Mouse (Mus musculus) granulocyte monocyte progenitor cell, adult 5-6 weeks (primary cell): ENCODE data around the gene Cdkn3. TPM values are rescaled to one million over a fixed set of nuclear protein-coding genes. Genes with fewer than 3 reads are reported as not detected.
"Not testable (repeated sequence)": the region's sequence is repeated elsewhere in the genome, so short reads cannot be mapped to it uniquely, and the experiment has no call there.

ENCODE experiments used
- ATAC-seq: replicated peaks from 2 replicates; pipeline ENCODE4 v1.8.0; 2016; ENCODE audit warnings: mild to moderate bottlenecking, moderate TSS enrichment, inconsistent platforms; ENCODE audit not compliant: poor library complexity, severe bottlenecking
- total RNA-seq, 2 experiments: library from RNA; stranded (forward) in 1 of 2; stranded (reverse) in 1 of 2; fragments of 200-712, 200-1000 nt in 1 of 2; fragments of >200 nt in 1 of 2; fragmentation: Nextera tagmentation in 1 of 2; gene quantifications; 2 replicates each; pipeline ENCODE4 v1.2.3; 2014 to 2017

Cdkn3 gene
- total RNA-seq (2014; fragmentation: Nextera tagmentation), result 16.5 and 38.8 TPM in 2 replicates
- total RNA-seq (2017), result 26.6 and 39.0 TPM in 2 replicates

GRCm38 (mm10) chr14:46760355-46761029 lies at the start of gene Cdkn3:
Gene Cdkn3 (plus strand): TSS chr14:46760541.
- ATAC-seq, result peak; percentile 98

- ATAC-seq, result no peak
Measured at GRCm38 (mm10) chr14:46718483-46718922, 41.8 kb upstream of the Cdkn3 start.

GRCm38 (mm10) chr14:46722031-46722430 lies 38.3 kb upstream of the Cdkn3 start:
- no peak for ATAC-seq

DNA sequence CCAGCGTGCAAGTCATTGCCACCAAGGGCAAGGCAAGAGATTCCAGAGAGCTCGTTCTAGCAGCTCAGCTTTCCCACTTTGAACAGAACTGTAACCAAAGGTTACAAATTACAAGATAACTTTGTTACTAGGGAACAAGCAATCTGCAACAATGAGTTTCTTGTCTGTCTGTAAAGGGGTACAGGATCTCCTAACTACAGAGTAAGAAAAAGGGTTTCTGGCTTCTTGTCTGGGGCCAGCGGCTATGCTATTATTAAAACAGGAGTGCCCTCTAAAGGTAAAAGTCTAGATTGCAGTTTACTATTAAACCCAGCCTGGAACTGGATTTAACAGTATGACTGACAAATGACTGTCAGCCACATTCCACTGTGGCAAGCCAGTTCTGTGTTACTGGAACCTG lies 36.5 kb upstream of the Cdkn3 start:
- peak; percentile 55; the same call in 1 of the 2 replicates for ATAC-seq

- ATAC-seq, result no peak
Measured at GRCm38 (mm10) chr14:46724941-46725340, 35.4 kb upstream of the Cdkn3 start.

GRCm38 (mm10) chr14:46725743-46726142 lies 34.6 kb upstream of the Cdkn3 start:
- no peak for ATAC-seq

GRCm38 (mm10) chr14:46734262-46734661 lies 26.1 kb upstream of the Cdkn3 start:
- no peak for ATAC-seq

DNA sequence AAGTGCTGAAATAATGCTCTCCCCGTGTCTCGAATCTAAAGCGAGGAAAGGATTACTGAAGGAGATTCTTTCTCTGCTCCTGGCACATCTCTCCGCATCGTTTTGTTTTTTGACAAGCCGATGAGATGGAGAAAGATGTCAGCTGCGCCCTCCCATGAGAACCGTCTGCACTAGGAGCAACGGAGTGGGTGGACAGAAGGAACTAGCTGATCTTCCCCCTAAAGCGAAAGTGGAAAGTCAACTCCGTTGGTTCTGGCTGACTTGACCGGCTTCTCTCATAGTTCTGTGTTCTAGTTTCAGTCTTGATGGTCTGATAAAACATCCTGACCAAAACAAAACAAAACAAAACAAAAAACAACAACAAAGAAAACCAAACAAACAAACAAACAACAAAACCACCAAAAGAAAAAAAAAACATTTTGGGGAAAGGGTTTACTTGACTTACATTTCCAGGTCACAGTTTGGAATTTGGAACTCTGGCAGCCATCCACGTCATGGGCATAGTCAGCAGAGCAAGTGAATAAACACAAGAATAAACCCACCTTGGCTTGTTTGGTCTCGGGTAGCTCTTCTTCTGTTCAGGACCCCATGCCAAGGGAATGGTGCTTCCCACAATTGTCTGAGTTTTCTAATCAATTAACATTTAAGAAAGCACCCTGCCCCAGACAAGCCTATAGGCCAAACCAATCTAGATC lies 25.4 kb upstream of the Cdkn3 start:
- ATAC-seq, result no peak

DNA sequence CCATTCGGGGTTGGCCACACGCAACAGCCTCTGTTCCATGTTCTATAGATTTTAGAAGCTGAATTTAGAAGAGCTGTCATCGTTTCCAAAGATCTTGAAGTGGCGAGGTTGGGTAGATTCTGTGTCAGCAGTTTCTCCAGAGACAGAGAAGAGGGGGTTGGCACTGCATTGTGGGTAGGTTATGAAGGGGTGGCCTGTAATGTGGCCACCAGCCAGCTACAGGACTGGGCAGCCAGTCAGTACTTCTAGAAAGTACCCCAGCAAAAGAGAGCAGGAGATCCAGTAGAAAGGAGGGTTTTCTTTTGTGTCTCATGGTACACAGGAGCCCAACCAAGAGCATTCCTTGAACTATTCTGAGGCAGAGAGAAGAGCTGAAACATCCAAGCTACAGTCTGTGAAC lies 24.0 kb upstream of the Cdkn3 start:
- no peak for ATAC-seq

DNA sequence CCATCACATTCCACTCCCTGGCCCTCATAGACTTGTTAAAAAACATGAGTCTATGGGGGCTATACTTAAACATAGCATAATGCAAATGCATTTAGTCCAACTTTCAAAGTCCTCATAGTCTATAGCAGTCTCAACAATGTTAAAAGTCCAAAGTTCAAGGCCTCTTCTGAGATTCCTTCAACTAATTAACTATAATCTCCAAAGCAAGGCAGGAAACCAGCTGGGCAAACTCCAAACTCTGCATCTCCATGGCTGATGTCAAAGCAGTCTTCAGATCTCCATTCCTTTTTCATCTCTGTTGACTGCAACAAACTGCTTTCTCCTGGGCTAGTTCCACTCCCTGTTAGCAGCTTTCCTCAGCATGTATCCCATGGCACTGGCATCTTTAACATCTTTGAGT lies 23.0 kb upstream of the Cdkn3 start:
- not testable (repeated sequence) for ATAC-seq

- ATAC-seq, result peak; percentile 56; the same call in 1 of the 2 replicates
Measured at GRCm38 (mm10) chr14:46742674-46743073, 17.7 kb upstream of the Cdkn3 start.

GRCm38 (mm10) chr14:46745413-46745812 lies 14.9 kb upstream of the Cdkn3 start:
- no peak for ATAC-seq

DNA sequence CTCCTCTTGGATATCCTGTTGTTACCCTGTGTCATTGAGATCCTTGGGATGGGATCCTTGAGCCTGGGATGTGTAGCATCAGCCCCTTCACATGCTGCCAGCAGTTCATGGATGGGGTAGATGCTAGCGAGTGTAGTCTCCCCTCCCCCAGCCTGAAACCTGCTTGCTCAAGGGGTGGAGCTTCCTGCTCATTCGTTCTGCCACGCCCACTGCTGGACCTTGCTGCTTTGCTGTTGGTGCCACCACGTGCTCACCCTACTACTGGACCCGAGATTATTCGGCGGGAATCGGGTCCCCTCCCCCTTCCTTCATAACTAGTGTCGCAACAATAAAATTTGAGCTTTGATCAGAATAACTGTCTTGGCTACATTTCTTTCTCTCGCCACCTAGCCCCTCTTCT lies 6.0 kb upstream of the Cdkn3 start:
- ATAC-seq, result not testable (repeated sequence)

GRCm38 (mm10) chr14:46755851-46756250 lies 4.5 kb upstream of the Cdkn3 start:
- ATAC-seq, result no peak

DNA sequence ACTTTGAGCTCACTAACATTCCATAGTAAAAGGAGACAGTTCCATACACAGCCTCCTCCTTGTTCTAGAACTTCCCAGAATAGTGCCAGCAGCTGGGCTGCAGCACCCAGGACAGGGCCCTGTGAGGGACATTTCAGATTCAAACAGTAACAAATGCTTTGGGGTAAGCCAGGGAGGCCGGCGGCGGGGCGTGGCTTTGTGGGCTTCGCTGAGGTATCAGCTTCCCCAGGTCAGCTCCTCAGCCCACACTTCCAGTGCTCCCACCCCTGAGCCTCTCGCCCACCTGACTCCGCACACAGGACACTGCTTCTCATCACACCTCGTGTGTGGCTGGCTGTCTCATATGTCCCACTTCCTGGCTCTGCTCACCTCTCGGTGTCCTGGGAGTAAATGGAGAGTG lies 2.6 kb upstream of the Cdkn3 start:
- ATAC-seq, result no peak

GRCm38 (mm10) chr14:46759970-46760354 lies 379 bp upstream of the Cdkn3 start:
- ATAC-seq, result peak; percentile 1; the same call in 1 of the 2 replicates

- ATAC-seq, result peak; percentile 33
Measured at GRCm38 (mm10) chr14:46761186-46761585, 845 bp downstream of the Cdkn3 start.

- ATAC-seq, result no peak
Measured at GRCm38 (mm10) chr14:46767116-46767515, 6.8 kb downstream of the Cdkn3 start.

GRCm38 (mm10) chr14:46770036-46770435 lies 9.7 kb downstream of the Cdkn3 start:
- 0 out of 2 replicates have a peak, but pooled peaks have one; percentile 33 for ATAC-seq

GRCm38 (mm10) chr14:46778756-46779155 lies 18.4 kb downstream of the Cdkn3 start:
- no peak for ATAC-seq

DNA sequence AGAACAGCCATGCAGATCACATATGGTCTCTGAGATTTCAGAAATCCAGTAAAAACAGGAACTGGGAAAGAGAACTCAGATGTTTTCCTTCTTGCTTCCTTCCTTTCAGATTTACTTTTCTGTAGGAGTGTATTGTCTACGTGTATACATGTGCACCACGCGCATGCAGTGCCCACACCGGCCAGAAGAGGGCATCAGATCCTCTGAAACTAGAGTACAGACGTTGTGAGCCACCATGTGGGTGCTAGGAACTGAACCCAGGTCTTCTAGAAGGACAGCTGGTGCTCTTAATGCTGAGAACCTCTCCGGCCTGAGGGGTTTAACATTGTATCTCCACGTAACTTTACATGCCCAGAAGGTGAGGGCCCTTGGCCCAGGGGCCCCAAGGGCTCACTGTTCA lies 18.9 kb downstream of the Cdkn3 start:
- peak; percentile 50 for ATAC-seq

DNA sequence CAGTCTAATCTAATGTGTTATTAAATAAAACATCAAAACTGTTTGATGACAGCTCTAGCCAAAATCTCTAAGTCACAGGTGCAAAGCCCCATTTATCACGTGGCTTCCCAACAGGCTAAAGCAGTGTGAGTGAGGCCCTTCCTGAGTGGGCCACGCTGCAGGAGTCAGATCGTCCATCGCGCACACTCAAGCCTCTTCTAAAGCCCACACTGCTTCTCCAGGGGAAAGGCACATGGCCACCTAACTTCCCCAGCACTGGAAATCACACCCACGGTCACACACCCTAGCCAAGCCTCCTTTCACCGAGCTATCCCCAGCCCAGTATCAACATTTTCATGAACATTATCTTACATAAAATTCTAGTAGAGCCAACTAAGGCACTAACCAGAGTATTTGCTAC lies 20.7 kb downstream of the Cdkn3 start:
- ATAC-seq, result no peak
